Mouse (Mus musculus): ENCODE data around the gene Ntng1. TPM values are rescaled to one million over a fixed set of nuclear protein-coding genes. Genes with fewer than 3 reads are reported as not detected.

The Ntng1 gene
- polyA plus RNA-seq, 1 experiment = 0.20 TPM

DNA sequence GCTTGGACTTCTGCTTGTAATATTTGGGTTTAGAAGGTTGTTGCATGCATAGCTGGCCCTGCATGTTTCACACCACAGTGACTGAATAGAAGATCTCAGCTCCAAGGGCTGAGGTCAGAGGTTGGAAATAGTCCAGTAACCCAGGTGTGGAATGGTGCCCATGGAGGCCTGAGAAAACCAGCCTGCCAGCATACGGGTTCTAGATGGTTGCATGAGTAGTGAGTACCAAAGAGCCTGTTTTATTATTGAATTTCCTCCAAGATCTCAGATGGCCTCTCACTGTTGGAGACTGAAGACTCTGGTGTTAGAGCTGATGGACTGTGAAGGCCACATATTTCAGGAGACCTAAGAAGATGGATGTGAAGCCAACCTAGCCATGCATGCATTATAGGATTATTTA is 285.5 kb downstream of the Ntng1 start:
- Histone ChIP-seq H3K4me1 (ENCODE audit: control insufficient read depth, insufficient read depth, low read length) (no peaks in the 10 kb centered on the region), H3K36me3 (ENCODE audit: control insufficient read depth, insufficient read depth, low read length) (no peaks in the 10 kb centered on the region), H3K27me3 (ENCODE audit: control insufficient read depth, insufficient read depth, low read length) (no peaks in the 10 kb centered on the region), H3K4me3 (ENCODE audit: control insufficient read depth, low read depth, low read length) (no peak overlapping the region), H3K27ac (ENCODE audit: control insufficient read depth, insufficient read depth, low read depth, low read length) (no peak overlapping the region)
- no peak for TF ChIP-seq CTCF (IDR thresholded peaks at IDR 0.05; ENCODE audit: control insufficient read depth, insufficient read depth, insufficient replicate concordance, low read depth, low read length)
- no peak for TF ChIP-seq POLR2A (IDR thresholded peaks at IDR 0.05; ENCODE audit: control insufficient read depth, low read depth, low read length)

DNA sequence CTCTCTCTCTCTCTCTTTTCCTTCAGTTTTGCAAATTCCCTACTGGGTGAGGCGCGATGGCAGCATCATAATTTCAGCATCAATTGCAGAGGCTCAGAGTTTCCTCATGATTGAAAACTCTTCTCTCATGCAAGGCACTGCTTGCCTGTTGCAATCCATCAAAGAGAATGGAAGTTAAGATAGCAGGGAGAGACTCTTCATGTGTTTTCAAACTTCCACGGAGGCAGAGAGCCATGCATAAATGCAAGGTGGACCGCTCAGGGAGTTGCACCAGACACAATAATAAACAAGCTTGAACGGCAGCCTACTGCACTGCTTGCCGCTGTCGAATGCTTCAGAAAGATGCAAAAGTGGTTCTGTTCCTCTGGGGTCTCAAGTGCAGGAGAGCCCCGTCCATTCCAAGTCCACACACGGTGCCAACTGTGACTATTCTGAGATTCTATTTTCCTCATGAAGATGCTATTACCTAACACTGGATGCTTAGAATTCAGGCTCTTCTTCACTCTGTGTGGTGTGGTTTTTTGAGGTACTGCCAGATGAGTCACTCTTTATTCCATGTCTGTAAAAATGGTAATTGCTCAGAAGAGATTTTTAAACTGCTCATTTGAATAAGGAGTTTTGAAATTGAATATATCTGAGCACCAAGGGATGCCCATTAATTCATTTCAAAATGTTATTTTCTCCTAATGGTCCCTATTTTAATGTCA is 289.2 kb downstream of the Ntng1 start:
- no peaks in the 10 kb centered on the region for H3K36me3 ChIP-seq (ENCODE audit: control insufficient read depth, insufficient read depth, low read length)
- H3K4me3 ChIP-seq (ENCODE audit: control insufficient read depth, low read depth, low read length) = no peak overlapping the region
- no peaks in the 10 kb centered on the region for H3K4me1 ChIP-seq (ENCODE audit: control insufficient read depth, insufficient read depth, low read length)
- H3K27me3 ChIP-seq (ENCODE audit: control insufficient read depth, insufficient read depth, low read length) = no peaks in the 10 kb centered on the region
- TF ChIP-seq POLR2A (IDR thresholded peaks at IDR 0.05; ENCODE audit: control insufficient read depth, low read depth, low read length) = no peak
- no peak for TF ChIP-seq CTCF (IDR thresholded peaks at IDR 0.05; ENCODE audit: control insufficient read depth, insufficient read depth, insufficient replicate concordance, low read depth, low read length)
- no peak overlapping the region for H3K27ac ChIP-seq (ENCODE audit: control insufficient read depth, insufficient read depth, low read depth, low read length)

DNA sequence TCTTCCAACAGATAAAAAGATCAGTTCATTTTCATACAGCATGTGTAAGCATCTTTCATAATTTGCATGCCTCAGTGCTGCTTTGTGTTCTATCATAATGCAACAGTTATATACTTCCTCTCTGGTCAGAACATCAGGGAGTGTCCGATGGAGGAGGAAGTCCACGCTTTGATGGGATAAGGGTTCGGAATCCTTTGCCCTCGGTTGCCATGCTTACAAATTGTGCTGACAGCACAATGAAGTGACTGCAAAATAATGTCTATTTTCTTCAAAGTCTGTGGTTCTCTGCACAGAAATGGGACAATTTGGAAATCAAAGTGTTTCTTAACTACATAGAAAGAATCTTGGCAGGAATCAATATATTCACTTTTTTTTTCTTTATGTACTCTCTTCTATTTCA is 297.2 kb downstream of the Ntng1 start:
- H3K27me3 ChIP-seq (ENCODE audit: control insufficient read depth, insufficient read depth, low read length) = no peaks in the 10 kb centered on the region
- TF ChIP-seq CTCF (IDR thresholded peaks at IDR 0.05; ENCODE audit: control insufficient read depth, insufficient read depth, insufficient replicate concordance, low read depth, low read length) (no peak), POLR2A (IDR thresholded peaks at IDR 0.05; ENCODE audit: control insufficient read depth, low read depth, low read length) (no peak)
- no peak overlapping the region for H3K27ac ChIP-seq (ENCODE audit: control insufficient read depth, insufficient read depth, low read depth, low read length)
- H3K4me3 ChIP-seq (ENCODE audit: control insufficient read depth, low read depth, low read length) = no peak overlapping the region
- no peaks in the 10 kb centered on the region for H3K36me3 ChIP-seq (ENCODE audit: control insufficient read depth, insufficient read depth, low read length)
- H3K4me1 ChIP-seq (ENCODE audit: control insufficient read depth, insufficient read depth, low read length) = no peaks in the 10 kb centered on the region

DNA sequence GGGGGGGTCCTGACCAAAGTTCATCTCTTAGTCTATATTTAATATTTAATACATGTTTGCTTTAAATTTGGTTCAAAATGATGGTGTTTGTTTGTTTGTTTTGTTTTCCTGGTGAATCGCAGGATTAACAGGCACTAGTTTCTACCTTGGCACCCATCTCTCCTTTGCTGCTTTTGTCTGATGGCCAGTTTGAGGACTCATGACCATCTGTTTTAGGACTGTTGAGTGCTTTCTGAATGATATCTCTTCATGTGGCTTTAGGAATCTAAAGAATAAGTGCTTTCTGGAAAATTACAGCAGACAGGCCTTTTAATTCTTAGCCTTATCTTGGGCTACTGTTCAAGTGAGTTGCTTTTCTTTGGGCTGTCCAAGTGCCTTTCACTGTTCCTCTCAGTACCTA is 318.0 kb downstream of the Ntng1 start:
- no peaks in the 10 kb centered on the region for H3K36me3 ChIP-seq (ENCODE audit: control insufficient read depth, insufficient read depth, low read length)
- TF ChIP-seq POLR2A (IDR thresholded peaks at IDR 0.05; ENCODE audit: control insufficient read depth, low read depth, low read length) = no peak
- TF ChIP-seq CTCF (IDR thresholded peaks at IDR 0.05; ENCODE audit: control insufficient read depth, insufficient read depth, insufficient replicate concordance, low read depth, low read length) = no peak
- H3K27me3 ChIP-seq (ENCODE audit: control insufficient read depth, insufficient read depth, low read length) = no peaks in the 10 kb centered on the region
- H3K4me1 ChIP-seq (ENCODE audit: control insufficient read depth, insufficient read depth, low read length) = no peaks in the 10 kb centered on the region
- no peak overlapping the region for H3K27ac ChIP-seq (ENCODE audit: control insufficient read depth, insufficient read depth, low read depth, low read length)
- H3K4me3 ChIP-seq (ENCODE audit: control insufficient read depth, low read depth, low read length) = no peak overlapping the region

DNA sequence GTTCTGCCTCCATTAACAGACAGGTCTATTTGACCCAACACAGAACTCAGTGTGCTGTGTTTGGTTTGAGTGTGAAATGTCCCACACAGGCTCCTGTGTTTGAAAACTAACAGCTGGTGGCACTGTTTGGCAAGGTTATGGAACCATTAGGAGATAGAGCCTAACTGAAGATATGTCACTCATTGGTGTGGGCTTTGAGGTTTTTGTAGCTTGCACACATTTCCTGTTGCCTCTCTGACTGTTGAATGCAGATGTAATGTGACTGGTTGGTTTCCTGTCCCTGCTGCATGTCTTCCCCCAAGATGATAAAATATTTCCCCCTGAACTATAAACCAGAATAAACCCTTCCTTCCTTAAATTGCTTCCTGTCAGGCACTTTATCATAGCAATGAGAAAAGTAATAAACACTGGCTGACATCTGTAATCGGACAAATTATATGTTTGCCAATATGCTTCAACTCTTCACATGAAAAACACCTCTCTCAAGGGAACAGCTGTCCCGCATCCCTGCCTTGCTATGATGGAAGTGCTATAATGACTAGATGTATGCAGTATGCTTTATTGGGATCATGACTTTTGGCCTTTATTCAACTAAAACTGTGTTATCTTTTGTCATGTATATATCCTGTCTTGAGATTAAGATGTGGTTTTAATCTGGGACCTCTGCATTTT is 320.9 kb downstream of the Ntng1 start:
- Histone ChIP-seq H3K27me3 (ENCODE audit: control insufficient read depth, insufficient read depth, low read length) (no peaks in the 10 kb centered on the region), H3K4me1 (ENCODE audit: control insufficient read depth, insufficient read depth, low read length) (no peaks in the 10 kb centered on the region), H3K4me3 (ENCODE audit: control insufficient read depth, low read depth, low read length) (no peak overlapping the region), H3K36me3 (ENCODE audit: control insufficient read depth, insufficient read depth, low read length) (no peaks in the 10 kb centered on the region), H3K27ac (ENCODE audit: control insufficient read depth, insufficient read depth, low read depth, low read length) (no peak overlapping the region)
- no peak for TF ChIP-seq CTCF (IDR thresholded peaks at IDR 0.05; ENCODE audit: control insufficient read depth, insufficient read depth, insufficient replicate concordance, low read depth, low read length)
- TF ChIP-seq POLR2A (IDR thresholded peaks at IDR 0.05; ENCODE audit: control insufficient read depth, low read depth, low read length) = no peak

DNA sequence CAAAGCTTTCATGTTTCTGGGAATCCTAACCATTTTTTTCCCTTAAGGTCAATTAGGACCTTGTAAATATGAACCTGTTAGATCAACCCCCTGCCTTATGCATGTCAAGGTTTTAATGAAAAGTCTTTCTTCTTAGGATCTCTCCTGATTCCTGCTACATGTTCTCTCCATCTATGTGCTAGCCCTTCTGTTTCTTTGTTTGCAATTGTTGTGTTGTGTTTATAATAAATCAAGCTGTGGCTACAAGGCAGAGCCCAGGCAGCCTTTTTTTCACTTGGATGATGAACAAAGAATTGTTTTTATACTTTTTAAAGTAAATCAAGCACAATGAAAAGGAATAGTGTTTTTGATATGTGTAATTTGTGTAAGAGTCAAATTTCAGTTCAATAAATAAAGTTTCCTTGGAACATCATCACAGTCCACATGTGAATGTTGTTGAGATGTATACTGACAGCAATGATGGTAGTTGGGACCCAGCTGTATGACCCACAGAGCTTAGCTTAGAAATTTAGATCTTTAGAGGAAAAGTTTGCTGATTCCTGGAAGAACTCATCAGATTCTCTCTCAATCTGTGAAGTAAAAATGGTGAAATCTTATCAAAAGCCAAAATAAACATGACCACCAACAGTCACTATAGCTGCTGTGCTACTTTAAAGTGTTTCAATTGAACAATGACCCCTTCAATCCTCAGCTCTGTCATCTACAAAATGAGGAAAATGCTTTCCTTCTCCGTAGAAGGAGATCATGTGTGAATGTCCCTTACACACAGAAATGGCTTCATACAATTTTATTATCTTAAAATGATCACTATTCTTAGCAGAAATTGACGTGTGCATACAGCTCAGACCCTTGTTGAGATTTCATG is 324.8 kb downstream of the Ntng1 start:
- Histone ChIP-seq H3K4me1 (ENCODE audit: control insufficient read depth, insufficient read depth, low read length) (no peaks in the 10 kb centered on the region), H3K27ac (ENCODE audit: control insufficient read depth, insufficient read depth, low read depth, low read length) (no peak overlapping the region)

DNA sequence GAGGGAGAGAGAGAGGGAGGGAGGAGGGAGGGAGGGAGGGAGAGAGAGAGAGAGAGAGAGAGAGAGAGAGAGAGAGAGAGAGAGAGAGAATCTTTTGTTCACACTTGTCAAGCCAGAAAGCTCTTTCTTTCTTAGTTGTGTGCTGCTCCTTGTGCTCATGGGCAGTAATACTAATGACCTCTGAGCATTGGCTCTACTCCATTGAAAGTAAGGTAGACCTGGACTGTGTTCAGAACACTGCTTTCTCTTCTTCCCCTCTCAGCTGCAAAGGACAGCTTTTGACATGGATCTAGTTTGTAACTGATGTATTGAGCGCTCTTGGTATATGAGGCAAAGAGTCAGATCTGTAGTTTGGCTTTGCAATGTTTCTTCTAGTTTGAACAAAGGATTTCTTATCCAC is 334.7 kb downstream of the Ntng1 start:
- Histone ChIP-seq H3K27me3 (ENCODE audit: control insufficient read depth, insufficient read depth, low read length) (no peaks in the 10 kb centered on the region), H3K4me3 (ENCODE audit: control insufficient read depth, low read depth, low read length) (no peak overlapping the region), H3K36me3 (ENCODE audit: control insufficient read depth, insufficient read depth, low read length) (no peaks in the 10 kb centered on the region), H3K4me1 (ENCODE audit: control insufficient read depth, insufficient read depth, low read length) (no peaks in the 10 kb centered on the region), H3K27ac (ENCODE audit: control insufficient read depth, insufficient read depth, low read depth, low read length) (no peak overlapping the region)
- TF ChIP-seq POLR2A (IDR thresholded peaks at IDR 0.05; ENCODE audit: control insufficient read depth, low read depth, low read length) (no peak), CTCF (IDR thresholded peaks at IDR 0.05; ENCODE audit: control insufficient read depth, insufficient read depth, insufficient replicate concordance, low read depth, low read length) (no peak)

More for the DNA sequence above, 324.8 kb downstream of the Ntng1 start:
- Histone ChIP-seq H3K27me3 (ENCODE audit: control insufficient read depth, insufficient read depth, low read length) (no peaks in the 10 kb centered on the region), H3K4me3 (ENCODE audit: control insufficient read depth, low read depth, low read length) (no peak overlapping the region), H3K36me3 (ENCODE audit: control insufficient read depth, insufficient read depth, low read length) (no peaks in the 10 kb centered on the region)
- no peak for TF ChIP-seq CTCF (IDR thresholded peaks at IDR 0.05; ENCODE audit: control insufficient read depth, insufficient read depth, insufficient replicate concordance, low read depth, low read length)
- no peak for TF ChIP-seq POLR2A (IDR thresholded peaks at IDR 0.05; ENCODE audit: control insufficient read depth, low read depth, low read length)

All from testis, adult 2 months (tissue).